Mouse (Mus musculus): Measurements from ENCODE around the gene Igfl3. TPM values are rescaled to one million over a fixed set of nuclear protein-coding genes. Genes with fewer than 3 reads are reported as not detected.

Igfl3 gene
- not detected for total RNA-seq (2021)
- long read RNA-seq, experiment 1: 0 reads
- long read RNA-seq, experiment 2: 0 reads

- no peak for DNase-seq (ENCODE audit: extremely low spot score in 1 of 2, low spot score in 2 of 2)
- no peak within 1 kb of the TSS for H3K27ac ChIP-seq
- no peak for TF ChIP-seq CTCF (IDR thresholded peaks at IDR 0.05)
- intact Hi-C loops (cut with DNase I): no loop called here
- H3K4me3 ChIP-seq: no peak within 1 kb of the TSS
Observed at GRCm38 (mm10) chr7:18176194-18176593, at the start of gene Igfl3. Igfl3 (plus strand) TSS chr7:18176494.

GRCm38 (mm10) chr7:18210938-18211337 is 34.6 kb downstream of the Igfl3 start:
- no peak for DNase-seq (ENCODE audit: extremely low spot score in 1 of 2, low spot score in 2 of 2)

GRCm38 (mm10) chr7:18214699-18215098 is 38.4 kb downstream of the Igfl3 start:
- TF ChIP-seq CTCF (IDR thresholded peaks at IDR 0.05): no peak
- DNase-seq (ENCODE audit: extremely low spot score in 1 of 2, low spot score in 2 of 2): no peak
- intact Hi-C loops (cut with DNase I): loop anchor here (5.0 kb wide), 2 partner anchors 468 to 658 kb away; partner anchors contain the start of gene Pglyrp1
- H3K4me3 ChIP-seq: no peak overlapping the region
- no peak overlapping the region for H3K27ac ChIP-seq

More at GRCm38 (mm10) chr7:18210938-18211337, 34.6 kb downstream of the Igfl3 start:
- Histone ChIP-seq H3K27ac (no peak overlapping the region), H3K4me3 (no peak overlapping the region)
- intact Hi-C loops (cut with DNase I): loop anchor here (5.0 kb wide), 2 partner anchors 471 to 661 kb away; partner anchors contain the start of gene Pglyrp1
- peak; percentile 47 for TF ChIP-seq CTCF (IDR thresholded peaks at IDR 0.05)

Other genes starting within 250 kb of the Igfl3 start
- not detected for gene Ceacam11, start 204.4 kb upstream of the Igfl3 start, total RNA-seq (2021)
- not detected for gene Ceacam13, start 166.6 kb upstream of the Igfl3 start, total RNA-seq (2021)
- gene Ceacam12, start 110.6 kb upstream of the Igfl3 start, total RNA-seq (2021): not detected
- not detected for gene Mill1, start 68.9 kb downstream of the Igfl3 start, total RNA-seq (2021)
- not detected for gene Psg18, start 178.5 kb downstream of the Igfl3 start, total RNA-seq (2021)